Mouse (Mus musculus) gastrocnemius, postnatal 4 days (tissue): ENCODE data around the gene Fam217b. TPM values are rescaled to one million over a fixed set of nuclear protein-coding genes. Genes with fewer than 3 reads are reported as not detected.

Source experiments
- DNase-seq, 2 experiments: peaks; one replicate each; pipeline ENCODE4 v3.0.0; 2021 to 2022; ENCODE audit warnings: low spot score in 2 of 2, mixed read lengths in 2 of 2
- long read RNA-seq, 2 experiments: library from polyadenylated mRNA; stranded (forward); transcript quantifications; one replicate each; pipeline ENCODE4 v2.0.0; 2021
- total RNA-seq, 2 experiments: library from RNA; stranded (reverse); gene quantifications; 2 replicates each; pipeline ENCODE4 v1.2.3; 2021

Gene Fam217b
- total RNA-seq = 1 to 10 TPM; 8.9 to 9.4 TPM
- long read RNA-seq, experiment 1, partial matches to known transcripts = 0 of 1 reads
- long read RNA-seq, experiment 1, other reads (novel, unspliced or antisense) = 1 of 1 reads
- long read RNA-seq, experiment 2, full-length matches to known transcripts = 3 of 5 reads
- long read RNA-seq, experiment 2, partial matches to known transcripts = 0 of 5 reads
- long read RNA-seq, experiment 2, other reads (novel, unspliced or antisense) = 2 of 5 reads

- peak; percentile 29 to 61 for DNase-seq
Observed at GRCm38 (mm10) chr2:178414261-178415149, at the start of gene Fam217b, which contains the start of gene Ppp1r3d. Gene Fam217b (plus strand): TSS chr2:178414524. Gene Ppp1r3d (minus strand): TSS chr2:178414472.

GRCm38 (mm10) chr2:178407053-178407815 is 7.1 kb upstream of the Fam217b start, which contains the start of gene Sycp2:
Gene Sycp2 (minus strand): TSS chr2:178407685.
- DNase-seq = no peak

- no peak for DNase-seq
Observed at GRCm38 (mm10) chr2:178409024-178409423, 5.3 kb upstream of the Fam217b start.

- no peak for DNase-seq
Observed at GRCm38 (mm10) chr2:178410286-178410685, 4.0 kb upstream of the Fam217b start.

GRCm38 (mm10) chr2:178412598-178412997 is 1.7 kb upstream of the Fam217b start:
- DNase-seq = peak in 1 of 2 experiments; percentile 39

GRCm38 (mm10) chr2:178413081-178413480 is 1.2 kb upstream of the Fam217b start:
- no peak for DNase-seq

GRCm38 (mm10) chr2:178413481-178414260 is 653 bp upstream of the Fam217b start:
- peak in 1 of 2 experiments; percentile 22 for DNase-seq

GRCm38 (mm10) chr2:178415150-178415448 is 775 bp downstream of the Fam217b start:
- DNase-seq = no peak

- no peak for DNase-seq
Observed at GRCm38 (mm10) chr2:178416427-178416826, 2.1 kb downstream of the Fam217b start.

GRCm38 (mm10) chr2:178416970-178417369 is 2.6 kb downstream of the Fam217b start:
- DNase-seq = no peak

GRCm38 (mm10) chr2:178420576-178420975 is 6.3 kb downstream of the Fam217b start:
- DNase-seq = no peak

- DNase-seq = no peak
Observed at GRCm38 (mm10) chr2:178421603-178422002, 7.3 kb downstream of the Fam217b start.

- DNase-seq = peak in 1 of 2 experiments; percentile 0
Observed at GRCm38 (mm10) chr2:178422186-178422585, 7.9 kb downstream of the Fam217b start.

GRCm38 (mm10) chr2:178423223-178423622 is 8.9 kb downstream of the Fam217b start:
- no peak for DNase-seq

GRCm38 (mm10) chr2:178426229-178426628 is 11.9 kb downstream of the Fam217b start:
- peak in 1 of 2 experiments; percentile 14 for DNase-seq

GRCm38 (mm10) chr2:178427181-178427580 is 12.9 kb downstream of the Fam217b start:
- no peak for DNase-seq

GRCm38 (mm10) chr2:178428183-178428582 is 13.9 kb downstream of the Fam217b start:
- no peak for DNase-seq

GRCm38 (mm10) chr2:178428676-178429075 is 14.4 kb downstream of the Fam217b start:
- DNase-seq = no peak

GRCm38 (mm10) chr2:178429426-178429825 is 15.1 kb downstream of the Fam217b start:
- no peak for DNase-seq

- no peak for DNase-seq
Observed at GRCm38 (mm10) chr2:178430231-178430630, 15.9 kb downstream of the Fam217b start, which contains the start of gene Cdh26. Gene Cdh26 (plus strand): TSS chr2:178430531.

GRCm38 (mm10) chr2:178433495-178433894 is 19.2 kb downstream of the Fam217b start:
- DNase-seq = no peak
